Mouse (Mus musculus) forebrain, embryonic 16.5 days (tissue): ENCODE results near the gene Gtf3c5. TPM values are rescaled to one million over a fixed set of nuclear protein-coding genes. Genes with fewer than 3 reads are reported as not detected.

Experiments used
- ATAC-seq: fragments of 200-750 bp; cut with Nextera tagmentation; 2 replicates; pipeline ENCODE4 v1.8.0; 2017; ENCODE audit warnings: mild to moderate bottlenecking, moderate library complexity
- H3K27ac ChIP-seq: fragments of 300-500 bp; sonication (generic); 2 replicates; pipeline ENCODE4 v1.5.1; 2014; ENCODE audit warnings: low read length, control low read depth
- H3K27me3 ChIP-seq: fragments of 300-500 bp; sonication (generic); replicated peaks from 2 replicates; pipeline ENCODE4 v1.6.1; 2014; ENCODE audit warnings: low read length; ENCODE audit not compliant: control insufficient read depth, insufficient read depth
- H3K36me3 ChIP-seq: fragments of 300-500 bp; sonication (generic); 2 replicates; pipeline ENCODE4 v1.6.1; 2014; ENCODE audit not compliant: control insufficient read depth, insufficient read depth
- H3K4me1 ChIP-seq: fragments of 300-500 bp; sonication (generic); replicated peaks from 2 replicates; pipeline ENCODE4 v1.6.1; 2014; ENCODE audit warnings: low read length; ENCODE audit not compliant: control insufficient read depth, insufficient read depth
- H3K4me2 ChIP-seq: fragments of 300-500 bp; sonication (generic); 2 replicates; pipeline ENCODE4 v1.6.1; 2014; ENCODE audit warnings: mild to moderate bottlenecking, low read length, control low read depth
- H3K4me3 ChIP-seq: fragments of 300-500 bp; sonication (generic); replicated peaks from 2 replicates; pipeline ENCODE4 v1.5.1; 2014; ENCODE audit warnings: mild to moderate bottlenecking, low read length, control low read depth
- H3K9ac ChIP-seq: fragments of 300-500 bp; sonication (generic); replicated peaks from 2 replicates; pipeline ENCODE4 v1.6.1; 2014; ENCODE audit warnings: low read depth, low read length, control low read depth
- H3K9me3 ChIP-seq: fragments of 300-500 bp; sonication (generic); 2 replicates; pipeline ENCODE4 v1.6.1; 2016; ENCODE audit warnings: low read length; ENCODE audit not compliant: control insufficient read depth
- WGBS: fragments of 180-500 bp; shearing (Covaris S2); extraction: QIAGEN DNeasy Blood & Tissue Kit; methylation state at CpG from one replicate; pipeline ENCODE4 v1.1.7; 2014; 5-methylcytosine and 5-hydroxymethylcytosine counted together
- polyA plus RNA-seq: library from polyadenylated mRNA; unstranded; fragments of >200 nt; fragmentation: Nextera tagmentation; extraction: Ambion mirVana; gene quantifications from 2 replicates; pipeline ENCODE4 v1.2.1, GENCODE M21; 2015

Gtf3c5 gene
- polyA plus RNA-seq, 1 experiment from 2014 or later = 43.3 TPM

GRCm38 (mm10) chr2:28599569-28599900 lies 16.0 kb upstream of the Gtf3c5 start:
- Histone ChIP-seq H3K9ac (no peak overlapping the region), H3K36me3 (no peaks in the 10 kb centered on the region), H3K9me3 (0 out of 2 replicates have a peak, but pooled peaks cover under 1% of the 10 kb centered on the region), H3K27ac (no peak overlapping the region), H3K4me3 (no peak overlapping the region), H3K4me1 (no peaks in the 10 kb centered on the region), H3K4me2 (no peak overlapping the region), H3K27me3 (no peaks in the 10 kb centered on the region)
- 77% methylated on average over 6 of the region's 6 CpGs for WGBS
- no peak for ATAC-seq

- H3K4me1 ChIP-seq = no peaks in the 10 kb centered on the region
- H3K4me2 ChIP-seq = no peak overlapping the region
- no peak overlapping the region for H3K27ac ChIP-seq
- 0 out of 2 replicates have a peak, but pooled peaks cover 3% of the 10 kb centered on the region for H3K9me3 ChIP-seq
- WGBS = 74% methylated on average over 12 of the region's 12 CpGs
- H3K36me3 ChIP-seq = no peaks in the 10 kb centered on the region
- no peak overlapping the region for H3K4me3 ChIP-seq
- H3K27me3 ChIP-seq = no peaks in the 10 kb centered on the region
- no peak for ATAC-seq
- H3K9ac ChIP-seq = no peak overlapping the region
Observed at GRCm38 (mm10) chr2:28598692-28599568, 15.4 kb upstream of the Gtf3c5 start.

GRCm38 (mm10) chr2:28597733-28598547 lies 14.4 kb upstream of the Gtf3c5 start:
- Histone ChIP-seq H3K4me2 (no peak overlapping the region), H3K9ac (no peak overlapping the region), H3K9me3 (0 out of 2 replicates have a peak, but pooled peaks cover 3% of the 10 kb centered on the region), H3K27me3 (no peaks in the 10 kb centered on the region), H3K27ac (no peak overlapping the region), H3K4me3 (no peak overlapping the region), H3K4me1 (no peaks in the 10 kb centered on the region), H3K36me3 (no peaks in the 10 kb centered on the region)
- WGBS = 81% methylated on average over 7 of the region's 7 CpGs
- no peak for ATAC-seq

- H3K27ac ChIP-seq = no peak overlapping the region
- no peak overlapping the region for H3K4me3 ChIP-seq
- no peak overlapping the region for H3K4me2 ChIP-seq
- H3K36me3 ChIP-seq = no peaks in the 10 kb centered on the region
- H3K4me1 ChIP-seq = no peaks in the 10 kb centered on the region
- H3K9ac ChIP-seq = no peak overlapping the region
- ATAC-seq = no peak
- 92% methylated on average over 7 of the region's 7 CpGs for WGBS
- H3K9me3 ChIP-seq = 0 out of 2 replicates have a peak, but pooled peaks cover 3% of the 10 kb centered on the region
- no peaks in the 10 kb centered on the region for H3K27me3 ChIP-seq
Observed at GRCm38 (mm10) chr2:28596998-28597397, 13.4 kb upstream of the Gtf3c5 start.

GRCm38 (mm10) chr2:28596021-28596420 lies 12.5 kb upstream of the Gtf3c5 start:
- Histone ChIP-seq H3K4me3 (no peak overlapping the region), H3K36me3 (no peaks in the 10 kb centered on the region), H3K9ac (no peak overlapping the region), H3K27me3 (no peaks in the 10 kb centered on the region), H3K9me3 (0 out of 2 replicates have a peak, but pooled peaks cover 3% of the 10 kb centered on the region), H3K4me1 (no peaks in the 10 kb centered on the region), H3K27ac (no peak overlapping the region), H3K4me2 (no peak overlapping the region)
- no peak for ATAC-seq
- 81% methylated on average over 7 of the region's 7 CpGs for WGBS

- H3K4me1 ChIP-seq = no peaks in the 10 kb centered on the region
- H3K9ac ChIP-seq = no peak overlapping the region
- H3K4me3 ChIP-seq = no peak overlapping the region
- WGBS = 10% methylated on average over 15 of the region's 15 CpGs
- H3K4me2 ChIP-seq = no peak overlapping the region
- no peaks in the 10 kb centered on the region for H3K36me3 ChIP-seq
- no peaks in the 10 kb centered on the region for H3K27me3 ChIP-seq
- no peak overlapping the region for H3K27ac ChIP-seq
- H3K9me3 ChIP-seq = 0 out of 2 replicates have a peak, but pooled peaks cover 3% of the 10 kb centered on the region
- ATAC-seq = no peak
Observed at GRCm38 (mm10) chr2:28592809-28593208, 9.3 kb upstream of the Gtf3c5 start.

- 83% methylated on average over 2 of the region's 2 CpGs for WGBS
- no peaks in the 10 kb centered on the region for H3K36me3 ChIP-seq
Observed at GRCm38 (mm10) chr2:28591479-28591878, 7.9 kb upstream of the Gtf3c5 start.

GRCm38 (mm10) chr2:28588574-28588973 lies 5.0 kb upstream of the Gtf3c5 start:
- H3K9me3 ChIP-seq = no peaks in the 10 kb centered on the region
- 26% methylated on average over 1 of the region's 1 CpGs for WGBS
- H3K9ac ChIP-seq = no peak overlapping the region
- no peaks in the 10 kb centered on the region for H3K36me3 ChIP-seq
- no peak overlapping the region for H3K27ac ChIP-seq
- H3K4me2 ChIP-seq = no peak overlapping the region
- H3K27me3 ChIP-seq = 0 out of 2 replicates have a peak, but pooled peaks cover 4% of the 10 kb centered on the region
- peaks cover 2% of the 10 kb centered on the region for H3K4me1 ChIP-seq
- no peak overlapping the region for H3K4me3 ChIP-seq
- ATAC-seq = no peak

More at GRCm38 (mm10) chr2:28591479-28591878, 7.9 kb upstream of the Gtf3c5 start:
- Histone ChIP-seq H3K4me3 (no peak overlapping the region), H3K9me3 (0 out of 2 replicates have a peak, but pooled peaks cover 3% of the 10 kb centered on the region), H3K27me3 (0 out of 2 replicates have a peak, but pooled peaks cover 4% of the 10 kb centered on the region), H3K9ac (no peak overlapping the region), H3K4me1 (no peaks in the 10 kb centered on the region), H3K27ac (no peak overlapping the region), H3K4me2 (no peak overlapping the region)
- ATAC-seq = no peak

- H3K27me3 ChIP-seq = 0 out of 2 replicates have a peak, but pooled peaks cover 4% of the 10 kb centered on the region
- H3K4me2 ChIP-seq = no peak overlapping the region
- H3K4me1 ChIP-seq = peaks cover 21% of the 10 kb centered on the region
- H3K4me3 ChIP-seq = no peak overlapping the region
- WGBS = 48% methylated on average over 2 of the region's 2 CpGs
- H3K9ac ChIP-seq = no peak overlapping the region
- no peaks in the 10 kb centered on the region for H3K9me3 ChIP-seq
- H3K36me3 ChIP-seq = no peaks in the 10 kb centered on the region
- no peak overlapping the region for H3K27ac ChIP-seq
- no peak for ATAC-seq
Observed at GRCm38 (mm10) chr2:28585730-28586129, 2.2 kb upstream of the Gtf3c5 start.
